Mouse (Mus musculus) hindbrain, postnatal 0 days (tissue): Measurements from ENCODE around the gene Zfp30. TPM values are rescaled to one million over a fixed set of nuclear protein-coding genes. Genes with fewer than 3 reads are reported as not detected.
A peak's percentile ranks its signal among the peaks of the same experiment; 100 is the strongest.

ENCODE experiments used
- ATAC-seq: fragments of 200-750 bp; cut with Nextera tagmentation; 2 replicates; pipeline ENCODE4 v1.8.0; 2017; ENCODE audit warnings: mild to moderate bottlenecking, moderate TSS enrichment, moderate library complexity
- DNase-seq: peaks from one replicate; pipeline ENCODE4 v3.0.0-alpha.2; 2015; ENCODE audit warnings: low spot score
- H3K27ac ChIP-seq: fragments of 300-500 bp; sonication (generic); 2 replicates; pipeline ENCODE4 v1.5.1; 2014; ENCODE audit warnings: mild to moderate bottlenecking
- H3K27me3 ChIP-seq: fragments of 300-500 bp; sonication (generic); 2 replicates; pipeline ENCODE4 v1.6.1; 2014; ENCODE audit warnings: low read length, mixed read lengths; ENCODE audit not compliant: insufficient read depth
- H3K36me3 ChIP-seq: fragments of 300-500 bp; sonication (generic); 2 replicates; pipeline ENCODE4 v1.6.1; 2014; ENCODE audit warnings: low read length, mixed read lengths; ENCODE audit not compliant: insufficient read depth
- H3K4me1 ChIP-seq: fragments of 300-500 bp; sonication (generic); 2 replicates; pipeline ENCODE4 v1.6.1; 2014; ENCODE audit warnings: antibody characterized with exemption, low read length, mixed read lengths; ENCODE audit not compliant: insufficient read depth
- H3K4me2 ChIP-seq: fragments of 300-500 bp; sonication (generic); 2 replicates; pipeline ENCODE4 v1.6.1; 2014; ENCODE audit warnings: low read depth, mild to moderate bottlenecking, low read length, moderate library complexity, mixed read lengths
- H3K4me3 ChIP-seq: fragments of 300-500 bp; sonication (generic); 2 replicates; pipeline ENCODE4 v1.5.1; 2014; ENCODE audit warnings: low read length
- H3K9ac ChIP-seq: fragments of 300-500 bp; sonication (generic); replicated peaks from 2 replicates; pipeline ENCODE4 v1.6.1; 2014; ENCODE audit warnings: mild to moderate bottlenecking, low read length, moderate library complexity, mixed read lengths
- H3K9me3 ChIP-seq: fragments of 300-500 bp; sonication (generic); 2 replicates; pipeline ENCODE4 v1.6.1; 2016; ENCODE audit warnings: low read length, mixed read lengths
- CTCF ChIP-seq: IDR thresholded peaks from 2 replicates; pipeline ENCODE4 v1.5.1; 2016; ENCODE audit warnings: antibody characterized with exemption, control low read depth, low read depth
- WGBS: fragments of 180-500 bp; shearing (Covaris S2); extraction: QIAGEN DNeasy Blood & Tissue Kit; methylation state at CpG from one replicate; pipeline ENCODE4 v1.1.7; 2014; 5-methylcytosine and 5-hydroxymethylcytosine counted together
- polyA plus RNA-seq: library from polyadenylated mRNA; unstranded; fragments of >200 nt; fragmentation: Nextera tagmentation; extraction: Ambion mirVana; gene quantifications from 2 replicates; pipeline ENCODE4 v1.2.1, GENCODE M21; 2015
- total RNA-seq: library from RNA; depleted of rRNA; stranded (reverse); fragments of >200 nt; gene quantifications from 2 replicates; pipeline ENCODE4 v1.2.3, GENCODE M21; 2014; rRNA removed

Zfp30 gene
- total RNA-seq (10.1 and 11.3 TPM in 2 replicates), polyA plus RNA-seq (10.8 and 10.9 TPM in 2 replicates)

DNA sequence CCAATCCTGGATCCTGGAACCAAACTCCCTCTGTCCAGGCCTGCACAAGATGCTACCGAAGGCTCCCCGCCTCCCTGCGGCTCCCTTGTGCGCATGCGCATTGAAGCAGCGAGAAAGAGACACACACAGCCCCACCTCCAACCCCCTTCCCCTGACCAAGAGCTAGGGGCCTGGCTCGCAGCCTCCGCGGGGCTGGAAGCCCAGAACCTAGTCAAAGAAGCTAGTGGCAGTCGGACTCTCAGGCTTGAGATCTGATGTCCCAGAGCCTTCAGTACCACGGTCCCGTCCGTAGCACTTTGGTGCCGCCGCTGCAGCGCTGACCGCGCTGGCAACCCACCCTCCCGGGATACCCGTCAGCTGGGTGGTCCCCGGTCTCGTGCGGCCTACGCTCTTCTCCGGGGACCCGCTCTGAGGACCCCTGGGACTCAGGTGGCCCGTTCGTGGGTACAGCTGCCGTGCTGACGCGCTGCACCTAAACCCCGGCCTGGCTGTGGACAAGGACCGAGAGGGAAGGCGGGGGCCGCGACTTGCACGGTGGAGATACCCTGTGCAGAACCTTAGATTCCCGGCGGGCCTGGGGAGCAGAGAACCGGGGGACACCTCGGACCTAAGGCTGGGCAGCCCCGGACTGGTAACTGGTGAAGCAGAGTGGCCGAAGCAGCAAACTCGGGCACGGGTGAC lies at the start of gene Zfp30:
Zfp30 (plus strand) TSS at position 128 of the 681 bp plus-strand sequence.
- H3K4me1 ChIP-seq: peaks cover 7% of the 10 kb centered on the region
- H3K27me3 ChIP-seq: no peaks in the 10 kb centered on the region
- under 1% methylated on average over 45 of the region's 45 CpGs for WGBS
- H3K9ac ChIP-seq: peak within 1 kb of the TSS; percentile 82
- H3K4me3 ChIP-seq: peak within 1 kb of the TSS; percentile 70
- ATAC-seq (peak; percentile 97), DNase-seq (peak; percentile 97)
- H3K36me3 ChIP-seq: peaks cover 17% of the 10 kb centered on the region
- TF ChIP-seq CTCF: no peak
- peak within 1 kb of the TSS; percentile 92 for H3K27ac ChIP-seq
- H3K4me2 ChIP-seq: peak within 1 kb of the TSS; percentile 77
- H3K9me3 ChIP-seq: no peaks in the 10 kb centered on the region

- Histone ChIP-seq H3K27ac (no peak overlapping the region), H3K9me3 (no peaks in the 10 kb centered on the region), H3K4me2 (no peak overlapping the region), H3K9ac (no peak overlapping the region), H3K4me1 (no peaks in the 10 kb centered on the region), H3K27me3 (no peaks in the 10 kb centered on the region), H3K36me3 (no peaks in the 10 kb centered on the region), H3K4me3 (no peak overlapping the region)
- DNase-seq: no peak
- 87% methylated on average over 3 of the region's 3 CpGs for WGBS
- TF ChIP-seq CTCF: no peak
- no peak for ATAC-seq
Measured at GRCm38 (mm10) chr7:29742258-29742657, 41.5 kb upstream of the Zfp30 start.

GRCm38 (mm10) chr7:29760476-29760875 lies 23.3 kb upstream of the Zfp30 start:
- H3K4me1 ChIP-seq: no peaks in the 10 kb centered on the region
- no peaks in the 10 kb centered on the region for H3K9me3 ChIP-seq
- WGBS: 77% methylated on average over 5 of the region's 5 CpGs
- no peak for DNase-seq
- H3K27ac ChIP-seq: no peak overlapping the region
- H3K4me3 ChIP-seq: no peak overlapping the region
- no peak overlapping the region for H3K9ac ChIP-seq
- H3K27me3 ChIP-seq: no peaks in the 10 kb centered on the region
- H3K36me3 ChIP-seq: no peaks in the 10 kb centered on the region
- no peak for TF ChIP-seq CTCF
- no peak overlapping the region for H3K4me2 ChIP-seq
- ATAC-seq: no peak

DNA sequence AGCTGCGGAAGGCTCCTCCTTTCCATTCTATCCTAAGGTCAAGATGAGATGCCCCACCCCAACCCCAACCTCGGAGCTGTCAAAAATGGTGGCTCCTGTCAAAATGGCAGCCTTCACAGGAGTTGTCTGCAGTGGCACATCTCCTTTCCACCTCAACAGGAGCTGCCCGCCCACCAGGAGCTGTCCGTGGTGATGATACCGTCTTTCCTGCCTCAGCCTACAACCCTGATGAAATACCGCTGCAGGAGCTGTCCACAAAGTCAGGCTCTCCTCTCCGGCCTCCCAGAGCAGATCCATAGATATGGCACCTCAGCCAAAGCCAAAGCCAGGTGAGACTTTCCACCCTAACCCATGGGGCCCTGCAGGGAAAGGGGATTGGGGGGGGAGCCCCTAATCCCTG lies 19.1 kb upstream of the Zfp30 start:
- Histone ChIP-seq H3K27me3 (no peaks in the 10 kb centered on the region), H3K4me2 (no peak overlapping the region), H3K36me3 (no peaks in the 10 kb centered on the region), H3K27ac (no peak overlapping the region), H3K4me1 (no peaks in the 10 kb centered on the region), H3K9ac (no peak overlapping the region), H3K4me3 (no peak overlapping the region), H3K9me3 (no peaks in the 10 kb centered on the region)
- no peak for ATAC-seq
- no peak for DNase-seq
- TF ChIP-seq CTCF: no peak
- 83% methylated on average over 7 of the region's 7 CpGs for WGBS

- Histone ChIP-seq H3K27ac (peak overlapping the region; percentile 67), H3K4me3 (peak overlapping the region; percentile 77), H3K27me3 (no peaks in the 10 kb centered on the region), H3K4me2 (peak overlapping the region; percentile 78), H3K4me1 (no peaks in the 10 kb centered on the region), H3K36me3 (peaks cover 6% of the 10 kb centered on the region; the same call in 1 of the 2 replicates), H3K9ac (peak overlapping the region; percentile 47), H3K9me3 (no peaks in the 10 kb centered on the region)
- ATAC-seq: peak; percentile 72
- under 1% methylated on average over 15 of the region's 15 CpGs for WGBS
- TF ChIP-seq CTCF: no peak
- peak; percentile 92 for DNase-seq
Measured at GRCm38 (mm10) chr7:29767058-29767686, 16.6 kb upstream of the Zfp30 start.

GRCm38 (mm10) chr7:29768090-29768900 lies 15.5 kb upstream of the Zfp30 start, which contains the start of gene Zfp84:
Gene Zfp84, plus strand, starts transcription at chr7:29768552.
- H3K4me2 ChIP-seq: peak within 1 kb of the TSS; percentile 78
- H3K9me3 ChIP-seq: no peaks in the 10 kb centered on the region
- WGBS: under 1% methylated on average over 32 of the region's 32 CpGs
- no peak for TF ChIP-seq CTCF
- H3K4me1 ChIP-seq: no peaks in the 10 kb centered on the region
- peak; percentile 95 for DNase-seq
- H3K27ac ChIP-seq: peak within 1 kb of the TSS; percentile 67
- H3K4me3 ChIP-seq: peak within 1 kb of the TSS; percentile 77
- peaks cover 10% of the 10 kb centered on the region; the same call in 1 of the 2 replicates for H3K36me3 ChIP-seq
- peak within 1 kb of the TSS; percentile 67 for H3K9ac ChIP-seq
- H3K27me3 ChIP-seq: no peaks in the 10 kb centered on the region
- ATAC-seq: peak; percentile 96
